Mouse (Mus musculus) erythroid progenitor cell, adult 5-6 weeks (primary cell): ENCODE data around the gene Lmo2. TPM values are rescaled to one million over a fixed set of nuclear protein-coding genes. Genes with fewer than 3 reads are reported as not detected.
A peak's percentile ranks its signal among the peaks of the same experiment; 100 is the strongest.
"Not testable (repeated sequence)": the region's sequence is repeated elsewhere in the genome, so short reads cannot be mapped to it uniquely, and the experiment has no call there.

Experiments
- ATAC-seq: replicated peaks from 2 replicates; pipeline ENCODE4 v1.8.0; 2016; ENCODE audit warnings: moderate number of reproducible peaks, mild to moderate bottlenecking, moderate TSS enrichment, inconsistent platforms; ENCODE audit not compliant: poor library complexity, low FRiP score, severe bottlenecking
- total RNA-seq, 2 experiments: library from RNA; stranded (forward) in 1 of 2; stranded (reverse) in 1 of 2; fragments of 150-400 nt in 1 of 2; fragments of 186-747, 209-891 nt in 1 of 2; gene quantifications; 2 replicates each; pipeline versions ENCODE4 v1.2.3 to v1.2.4; 2015 to 2017; ENCODE audit warnings: low replicate concordance in 2 of 2

The Lmo2 gene
- total RNA-seq, 2 experiments from 2014 or later: 362 to 633 TPM

DNA sequence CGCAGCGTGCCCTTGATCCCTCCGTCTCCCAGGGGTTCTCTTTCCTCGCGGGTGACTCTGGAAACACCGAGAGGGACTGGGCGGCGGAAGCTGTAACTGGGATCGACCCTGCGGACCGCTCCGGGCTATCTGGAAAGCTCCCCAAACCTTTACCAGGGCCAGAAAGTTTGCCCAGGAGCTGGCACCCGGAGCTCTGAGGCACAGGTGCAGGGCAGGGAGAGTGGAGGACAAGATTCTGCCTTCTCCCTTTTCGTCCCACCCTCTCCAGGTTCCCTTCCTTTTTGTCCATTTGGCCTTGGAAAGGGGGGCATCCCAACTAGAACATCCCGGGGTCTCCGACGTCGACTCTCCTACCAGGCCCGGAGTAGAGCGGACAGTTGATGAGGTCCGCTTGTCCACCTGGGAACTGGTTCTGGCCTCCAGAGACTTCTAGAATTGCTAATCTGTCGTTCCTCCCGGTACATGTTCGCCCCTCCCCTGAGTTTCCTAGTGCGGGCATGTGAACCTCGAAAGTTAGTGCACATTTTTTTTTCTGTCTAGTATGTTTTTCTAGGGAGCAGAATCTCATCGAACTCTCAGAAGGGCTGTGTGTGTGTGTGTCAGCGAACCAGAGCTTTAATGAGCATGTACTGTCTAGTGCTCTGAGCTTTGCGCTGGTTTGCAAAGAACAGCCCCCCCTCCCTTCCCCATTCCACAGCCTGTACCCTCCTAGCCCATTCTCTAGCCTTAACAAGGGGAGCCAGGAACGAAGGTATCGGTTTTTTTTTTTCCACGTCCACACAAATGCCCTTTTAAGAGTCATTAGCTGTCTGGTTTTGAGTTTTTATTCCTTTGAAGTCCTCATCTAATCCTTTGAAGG, 13.2 kb downstream of the Lmo2 start:
- ATAC-seq: 0 out of 2 replicates have a peak, but pooled peaks have one; percentile 33

DNA sequence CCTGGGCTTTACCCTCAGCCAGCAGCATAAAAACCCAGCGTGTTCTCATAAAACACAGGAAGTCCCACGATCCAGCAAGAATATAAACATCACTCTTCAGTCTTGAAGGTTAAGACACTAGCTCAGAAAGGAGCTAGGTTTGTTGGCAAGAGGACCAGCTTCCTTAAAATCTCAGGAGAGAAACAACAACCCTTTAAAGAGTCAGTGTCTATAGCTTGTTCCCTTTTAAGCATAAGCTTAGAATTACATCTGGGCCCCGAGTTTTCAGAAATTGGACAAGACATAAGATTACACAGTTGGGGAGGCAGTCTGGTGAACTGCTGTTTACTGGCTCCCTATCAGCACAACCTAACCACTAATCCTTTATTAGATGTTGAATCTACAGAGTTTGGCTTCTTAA, 14.1 kb downstream of the Lmo2 start:
- no peak for ATAC-seq

DNA sequence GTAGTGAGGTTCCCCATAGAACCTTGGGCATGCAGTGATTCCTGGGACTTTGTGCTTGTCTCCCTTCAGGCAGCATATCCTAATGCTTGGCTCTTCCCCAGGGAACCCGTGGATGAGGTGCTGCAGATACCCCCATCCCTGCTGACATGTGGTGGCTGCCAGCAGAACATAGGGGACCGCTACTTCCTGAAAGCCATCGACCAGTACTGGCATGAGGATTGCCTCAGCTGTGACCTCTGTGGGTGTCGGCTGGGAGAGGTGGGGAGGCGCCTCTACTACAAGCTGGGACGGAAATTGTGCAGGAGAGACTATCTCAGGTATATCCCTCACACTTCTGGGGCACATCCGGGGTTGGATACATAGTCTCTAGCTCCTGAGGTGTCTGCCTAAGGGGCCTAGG, 18.1 kb downstream of the Lmo2 start:
- ATAC-seq: no peak

DNA sequence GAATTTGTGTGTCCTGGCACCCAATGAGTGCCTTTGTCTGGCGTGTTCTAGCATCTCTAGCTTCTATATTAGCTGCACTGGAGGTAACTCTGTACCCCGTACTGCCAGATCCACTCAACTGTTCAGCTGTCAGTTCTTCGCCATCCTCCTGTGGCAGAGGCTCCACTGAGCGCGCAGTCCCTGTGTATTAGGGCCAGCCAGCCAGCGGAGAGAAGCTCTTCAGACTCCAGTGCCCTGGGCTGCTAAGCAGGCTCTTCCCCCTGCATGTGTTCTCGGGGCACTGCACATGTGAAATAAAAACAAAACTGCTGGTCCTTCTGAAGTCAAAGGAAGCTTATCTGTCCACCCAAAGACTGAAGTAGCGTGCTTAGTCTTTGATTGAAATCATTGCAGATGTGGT, 19.4 kb downstream of the Lmo2 start:
- no peak for ATAC-seq

DNA sequence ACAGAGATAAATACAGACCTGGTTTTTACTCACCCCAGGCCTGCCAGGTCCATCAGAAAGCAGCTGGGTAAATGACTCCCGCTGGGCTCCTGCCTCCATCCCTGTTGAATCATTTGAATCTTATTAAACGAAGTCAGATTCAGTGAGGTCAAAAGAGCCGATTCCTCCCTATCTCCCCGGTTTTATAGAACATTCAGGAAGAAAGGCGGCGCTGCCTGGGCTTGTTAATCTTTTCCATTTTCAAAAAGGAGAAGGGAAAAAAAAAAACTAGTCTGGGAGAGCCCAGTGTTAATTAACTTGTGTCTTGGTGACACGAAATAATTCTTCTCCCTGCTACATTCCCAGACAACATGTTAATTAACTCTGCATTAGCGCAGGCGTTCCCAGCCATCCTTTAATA, 19.9 kb downstream of the Lmo2 start:
- no peak for ATAC-seq

DNA sequence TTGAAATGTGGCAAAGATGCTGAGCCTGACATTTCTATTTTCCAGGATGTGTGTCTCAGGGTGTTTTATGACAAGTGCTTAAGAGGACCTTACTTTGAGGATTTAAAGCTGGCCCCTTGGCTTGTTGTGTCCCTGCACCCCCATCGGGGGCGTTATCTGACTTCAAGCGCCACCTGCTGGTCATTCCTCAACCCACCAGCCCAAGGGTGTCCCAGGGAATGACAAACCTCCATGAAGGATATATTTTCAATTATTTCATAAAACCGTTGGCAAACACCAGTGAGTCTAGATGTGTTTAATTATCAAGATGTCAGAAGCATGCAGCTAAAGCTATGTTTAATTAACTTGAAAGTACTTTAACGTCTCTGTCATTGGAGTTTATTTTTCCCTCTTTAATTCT, 24.5 kb downstream of the Lmo2 start:
- peak; percentile 45; the same call in 1 of the 2 replicates for ATAC-seq

DNA sequence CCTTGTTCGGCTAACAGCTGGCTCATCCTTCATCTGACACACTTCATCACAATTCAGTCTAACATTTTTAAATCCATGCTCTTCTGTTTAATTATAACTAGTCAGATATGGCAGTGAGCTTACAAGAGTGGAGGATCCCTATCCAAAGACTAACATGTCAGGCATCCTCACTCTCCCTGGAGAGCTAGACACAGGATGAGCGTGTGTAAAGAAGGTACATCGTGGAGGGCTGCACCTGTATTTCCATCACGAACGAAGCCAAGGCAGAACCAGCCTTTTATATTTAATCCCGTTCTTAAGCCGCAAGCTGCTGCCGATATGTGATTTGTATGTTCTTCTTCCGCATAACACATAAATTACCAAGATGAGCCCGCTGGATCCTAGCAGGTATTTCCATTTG, 25.4 kb downstream of the Lmo2 start:
- no peak for ATAC-seq

DNA sequence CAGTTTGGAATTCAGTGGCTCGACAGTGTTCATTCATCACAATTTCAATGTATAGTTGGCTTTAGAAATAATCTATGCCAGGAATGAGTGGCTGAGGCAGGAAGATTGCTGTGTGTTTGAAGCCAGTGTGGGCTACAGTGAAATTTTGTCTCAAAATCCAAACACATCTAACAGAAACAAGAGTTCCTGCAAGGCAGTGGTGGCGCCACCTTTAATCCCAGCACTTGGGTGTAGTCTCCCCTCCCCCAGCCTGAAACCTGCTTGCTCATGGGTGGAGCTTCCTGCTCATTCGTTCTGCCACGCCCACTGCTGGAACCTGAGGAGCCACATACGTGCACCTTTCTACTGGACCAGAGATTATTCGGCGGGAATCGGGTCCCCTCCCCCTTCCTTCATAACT, 29.8 kb downstream of the Lmo2 start:
- ATAC-seq: not testable (repeated sequence)

DNA sequence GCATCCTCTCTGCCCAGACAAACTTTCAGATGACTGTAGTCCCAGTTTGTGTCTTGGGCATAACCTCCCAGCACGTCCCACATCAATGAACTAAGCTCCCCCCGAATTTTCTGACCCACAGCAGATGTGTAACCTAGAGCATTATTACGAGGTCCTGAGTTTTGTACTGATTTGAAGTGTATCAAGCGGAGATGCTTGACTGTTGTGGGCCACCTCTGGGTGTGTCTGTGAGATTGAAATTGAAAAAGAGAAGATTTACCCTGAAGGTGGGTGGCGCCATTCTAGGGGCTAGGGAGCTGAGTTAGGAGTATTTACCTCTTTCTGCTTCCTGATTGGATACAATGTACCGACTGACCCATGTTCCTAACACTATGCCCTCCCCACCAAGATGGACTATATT, 31.9 kb downstream of the Lmo2 start:
- ATAC-seq: no peak

DNA sequence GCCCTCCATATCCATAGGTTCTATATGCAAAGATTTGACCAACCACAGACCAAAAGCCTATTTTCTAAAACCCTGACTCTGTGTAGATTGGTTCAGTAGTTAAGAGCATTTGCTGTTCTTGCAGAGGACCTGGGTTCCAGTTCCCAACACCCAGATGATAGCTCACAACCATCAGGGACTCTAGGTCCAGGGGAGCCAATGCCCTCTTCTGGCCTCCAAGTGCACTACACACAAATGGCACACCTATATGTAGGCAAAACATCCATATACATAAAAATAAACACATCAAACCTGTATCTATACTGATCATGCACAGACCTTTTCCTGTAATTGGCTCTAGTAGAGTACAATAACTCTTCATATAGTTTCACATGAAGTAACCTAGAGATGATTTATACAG, 33.5 kb downstream of the Lmo2 start:
- ATAC-seq: peak; percentile 60; the same call in 1 of the 2 replicates

DNA sequence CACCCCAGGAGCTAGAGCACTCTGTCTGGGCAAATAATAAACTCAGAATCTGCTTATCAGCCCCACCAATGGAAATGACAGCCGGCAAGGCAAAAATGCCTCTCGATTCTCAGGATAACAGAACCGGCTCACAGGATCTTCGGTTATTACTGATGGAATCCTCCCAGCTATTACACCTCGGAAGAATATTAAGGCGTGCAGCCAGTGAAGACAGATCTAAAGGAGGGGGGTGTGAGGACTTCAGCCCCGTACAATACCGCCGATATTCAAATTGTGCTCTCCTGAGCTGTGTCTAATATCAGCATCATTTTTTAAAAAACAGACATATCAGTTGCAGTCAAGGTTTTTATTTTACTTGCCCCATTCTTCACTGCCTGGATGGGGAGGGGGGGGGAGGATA, 34.4 kb downstream of the Lmo2 start:
- no peak for ATAC-seq

DNA sequence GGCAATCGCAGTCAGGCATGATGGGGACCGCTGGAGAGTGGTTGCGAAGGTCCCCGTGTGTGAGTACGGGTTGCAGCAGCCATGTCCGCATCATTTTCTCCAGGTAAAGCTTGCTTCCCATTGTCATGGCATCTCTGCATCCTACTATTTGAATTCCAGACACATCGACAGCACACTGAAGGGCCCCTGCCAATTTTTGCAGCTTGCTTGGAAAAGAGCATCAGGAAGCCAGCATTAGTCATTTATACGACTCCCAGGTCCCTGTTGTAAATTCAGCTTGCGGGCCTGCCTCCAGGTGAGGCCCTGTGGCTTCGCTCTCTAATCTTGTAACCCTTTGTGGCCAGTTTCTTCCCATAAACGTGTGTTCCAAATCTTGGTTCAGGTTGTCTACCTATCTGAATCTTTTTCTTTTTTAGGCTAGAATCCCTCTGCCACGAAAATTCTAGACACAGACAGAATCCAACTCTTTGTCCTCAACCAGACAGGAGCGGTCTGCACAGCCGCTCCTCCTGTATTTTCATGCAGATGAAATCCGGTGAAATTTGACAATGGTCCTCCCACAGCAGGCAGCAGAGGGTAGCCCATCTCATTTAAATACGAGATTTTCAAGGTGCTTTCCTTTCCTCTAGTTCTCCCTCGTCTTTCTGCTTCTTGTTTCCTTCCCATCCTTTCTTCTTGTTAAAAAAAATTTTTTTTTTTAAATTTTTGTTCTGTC, 35.0 kb downstream of the Lmo2 start:
- no peak for ATAC-seq

DNA sequence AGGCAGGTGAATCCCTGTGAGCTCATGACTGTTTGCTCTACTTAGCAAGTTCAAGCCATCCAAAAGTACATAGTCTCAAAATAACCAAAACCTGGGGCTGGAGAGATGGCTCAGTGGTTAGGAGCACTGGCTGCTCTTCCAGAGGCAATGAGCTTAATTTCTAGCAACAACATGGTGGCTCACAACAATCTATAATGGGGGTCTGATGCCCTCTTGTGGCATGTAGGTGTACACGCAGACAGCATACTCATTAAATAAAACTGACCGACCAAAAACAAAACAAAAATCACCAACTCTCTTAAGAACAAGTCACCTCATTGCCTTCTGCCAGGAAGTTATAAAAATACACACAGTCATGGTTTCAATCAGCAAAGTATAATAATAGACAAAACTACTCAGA, 43.3 kb downstream of the Lmo2 start:
- ATAC-seq: peak; percentile 79

DNA sequence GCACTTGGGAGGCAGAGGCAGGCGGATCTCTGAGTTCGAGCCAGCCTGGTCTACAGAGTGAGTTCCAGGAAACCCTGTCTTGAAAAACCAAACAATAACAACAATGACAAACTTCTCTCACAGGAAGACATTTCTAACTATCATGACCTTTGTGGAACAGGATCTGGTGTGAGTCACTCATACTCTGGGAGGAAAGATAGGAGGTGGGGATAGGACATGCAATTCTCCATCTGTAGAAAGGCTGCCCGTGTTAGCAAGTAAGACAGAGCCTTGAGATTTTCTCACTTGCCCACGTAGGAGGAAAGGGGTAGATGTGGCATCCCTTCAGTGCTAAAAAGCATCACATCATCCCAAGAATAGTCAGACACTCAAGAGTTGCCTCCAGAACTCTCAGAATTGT, 44.1 kb downstream of the Lmo2 start:
- ATAC-seq: no peak

DNA sequence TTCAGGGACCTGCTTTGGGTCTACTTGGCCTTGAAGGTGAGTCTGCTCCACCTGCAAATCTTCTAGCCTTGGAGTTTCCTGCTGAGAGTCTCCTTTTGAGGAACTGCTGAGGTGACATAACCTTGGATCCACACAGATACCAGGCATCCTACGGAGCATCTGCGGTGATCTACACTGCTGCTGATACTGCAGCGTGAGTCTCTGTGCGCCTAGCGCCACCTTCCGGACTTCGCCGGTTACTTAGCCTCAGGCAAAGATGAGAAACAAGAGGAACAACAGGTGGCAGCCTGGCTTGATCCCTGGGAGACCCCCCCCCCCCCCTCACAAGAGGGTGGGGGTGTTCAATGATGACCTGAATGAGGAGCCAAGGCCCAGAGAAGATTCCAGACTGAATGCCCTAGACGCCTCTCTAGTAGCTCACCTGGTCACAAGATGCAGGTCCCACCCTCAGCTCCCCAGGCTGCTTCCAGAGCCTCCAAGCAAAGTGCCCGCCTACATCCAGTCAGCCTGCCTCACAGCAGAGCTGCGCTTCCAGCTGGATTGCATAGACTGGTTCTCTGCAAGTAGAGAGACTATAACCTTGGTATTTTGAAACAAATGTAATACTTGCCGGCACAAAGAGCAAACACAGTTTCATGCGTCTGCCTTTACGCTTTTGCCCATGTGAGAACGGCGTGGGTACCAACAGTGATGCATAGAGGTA, 45.1 kb downstream of the Lmo2 start:
- ATAC-seq: peak; percentile 67

DNA sequence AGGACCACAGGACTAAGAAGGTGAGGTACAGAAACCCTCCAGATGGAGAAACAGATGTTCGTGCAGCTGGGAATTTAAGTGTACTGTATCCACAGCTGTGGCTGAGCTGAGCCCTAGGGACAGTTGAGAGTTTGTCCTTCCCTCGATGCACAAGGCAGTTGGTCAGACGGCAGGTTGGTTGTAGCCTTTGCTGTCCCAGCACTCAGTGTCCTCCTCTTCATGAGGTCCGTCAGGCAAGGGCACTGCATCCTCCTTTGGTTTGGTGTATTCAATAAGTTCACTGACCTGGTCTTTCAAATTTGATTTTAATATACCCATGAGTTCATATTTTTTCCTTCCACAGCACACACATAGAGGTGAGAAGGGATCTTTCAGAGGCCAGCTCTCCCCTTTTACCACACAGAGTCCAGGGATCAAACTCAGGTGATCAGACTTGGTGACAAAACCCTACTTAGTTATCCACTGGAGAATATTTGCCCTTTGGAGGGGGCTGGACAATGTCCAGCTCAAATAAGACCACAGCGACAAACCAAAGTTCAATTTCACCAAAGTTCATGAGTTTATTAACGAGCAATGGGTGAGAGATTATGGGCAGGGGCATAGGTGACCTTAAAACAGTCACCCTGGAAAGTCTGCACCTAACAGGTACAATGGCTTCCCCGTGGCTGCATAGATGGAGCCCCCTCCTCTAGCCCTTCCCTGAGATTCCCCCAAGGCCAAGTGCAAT, 50.2 kb downstream of the Lmo2 start:
- ATAC-seq: no peak

DNA sequence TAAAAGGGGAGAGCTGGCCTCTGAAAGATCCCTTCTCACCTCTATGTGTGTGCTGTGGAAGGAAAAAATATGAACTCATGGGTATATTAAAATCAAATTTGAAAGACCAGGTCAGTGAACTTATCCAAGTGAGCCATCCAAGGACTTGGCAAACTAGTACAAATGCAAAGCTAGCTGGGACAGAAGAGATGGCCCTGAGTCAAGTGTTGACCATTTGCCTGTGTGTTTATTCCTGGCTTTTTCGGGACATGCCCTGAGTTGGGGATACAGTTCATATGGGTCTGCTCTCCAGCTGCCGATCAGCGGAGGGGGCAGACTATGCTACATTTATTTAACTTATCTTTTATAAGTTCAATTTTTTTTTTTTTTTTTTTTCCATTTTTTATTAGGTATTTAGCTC, 51.1 kb downstream of the Lmo2 start:
- ATAC-seq: not testable (repeated sequence)

DNA sequence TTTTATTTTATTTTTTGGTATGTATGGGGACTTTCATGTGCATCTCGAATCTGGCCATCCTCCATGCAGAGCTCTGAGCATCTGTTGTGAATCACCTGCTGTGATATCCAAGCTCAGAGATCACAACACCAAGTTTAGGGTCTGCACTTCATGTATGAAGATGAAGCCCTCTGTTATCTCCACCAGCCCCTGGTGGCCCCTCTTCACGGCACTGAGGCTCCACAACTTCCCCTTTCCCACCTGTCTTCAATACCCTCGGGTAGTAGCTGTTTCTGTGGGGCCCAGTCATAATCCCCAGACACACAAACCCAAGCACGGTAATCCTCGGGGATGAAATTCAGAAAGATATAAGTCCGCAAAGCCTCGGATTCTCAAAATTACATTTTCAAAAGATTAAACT, 65.3 kb downstream of the Lmo2 start:
- ATAC-seq: no peak

DNA sequence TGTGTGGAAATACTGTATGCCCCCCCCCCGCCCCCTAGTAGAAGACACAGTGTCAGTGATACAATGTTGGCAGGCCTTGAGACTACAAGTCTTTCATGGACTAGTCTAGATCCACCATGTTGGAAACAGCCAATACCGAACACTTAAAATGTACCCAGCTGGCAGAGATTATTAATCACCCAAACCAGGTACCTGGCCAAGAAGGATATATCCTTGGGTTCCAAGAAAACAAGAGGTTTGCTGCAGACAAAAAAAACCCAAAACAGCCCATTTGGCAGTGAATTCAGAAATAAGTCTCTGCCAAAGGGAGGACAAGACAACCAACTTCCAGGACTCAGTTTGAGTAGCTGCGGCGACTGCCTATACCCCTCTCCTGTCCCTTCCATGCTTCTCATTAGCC, 66.9 kb downstream of the Lmo2 start:
- ATAC-seq: no peak
